Mouse (Mus musculus): ENCODE data around the gene Mcrip1. TPM values are rescaled to one million over a fixed set of nuclear protein-coding genes. Genes with fewer than 3 reads are reported as not detected.
"Not testable (repeated sequence)": the region's sequence is repeated elsewhere in the genome, so short reads cannot be mapped to it uniquely, and the experiment has no call there.

The Mcrip1 gene
- total RNA-seq, 2 experiments from 2014 or later = 5.6 to 23.5 TPM

- no peak for ATAC-seq (replicated peaks; ENCODE audit: low FRiP score, poor library complexity, severe bottlenecking)
These were observed 29.0 kb downstream of the Mcrip1 start for GRCm38 (mm10) chr11:120520498-120520897.

- ATAC-seq (replicated peaks; ENCODE audit: low FRiP score, poor library complexity, severe bottlenecking) = no peak
These were observed 29.8 kb downstream of the Mcrip1 start for GRCm38 (mm10) chr11:120519738-120520137.

GRCm38 (mm10) chr11:120518558-120518957, 31.0 kb downstream of the Mcrip1 start:
- no peak for ATAC-seq (replicated peaks; ENCODE audit: low FRiP score, poor library complexity, severe bottlenecking)

- no peak for ATAC-seq (replicated peaks; ENCODE audit: low FRiP score, poor library complexity, severe bottlenecking)
These were observed 31.5 kb downstream of the Mcrip1 start for GRCm38 (mm10) chr11:120518027-120518426.

- no peak for ATAC-seq (replicated peaks; ENCODE audit: low FRiP score, poor library complexity, severe bottlenecking)
These were observed 32.4 kb downstream of the Mcrip1 start for GRCm38 (mm10) chr11:120517147-120517546.

- ATAC-seq (replicated peaks; ENCODE audit: low FRiP score, poor library complexity, severe bottlenecking) = peak; percentile 83
These were observed 33.9 kb downstream of the Mcrip1 start for GRCm38 (mm10) chr11:120515611-120516010.

GRCm38 (mm10) chr11:120514262-120514661, 35.3 kb downstream of the Mcrip1 start:
- ATAC-seq (replicated peaks; ENCODE audit: low FRiP score, poor library complexity, severe bottlenecking) = not testable (repeated sequence)

GRCm38 (mm10) chr11:120512790-120513453, 36.6 kb downstream of the Mcrip1 start:
- ATAC-seq (replicated peaks; ENCODE audit: low FRiP score, poor library complexity, severe bottlenecking) = no peak

- peak; percentile 74 for ATAC-seq (replicated peaks; ENCODE audit: low FRiP score, poor library complexity, severe bottlenecking)
These were observed 39.0 kb downstream of the Mcrip1 start for GRCm38 (mm10) chr11:120510375-120511030.

- ATAC-seq (replicated peaks; ENCODE audit: low FRiP score, poor library complexity, severe bottlenecking) = 0 out of 2 replicates have a peak, but pooled peaks have one; percentile 37
These were observed 39.6 kb downstream of the Mcrip1 start for GRCm38 (mm10) chr11:120509940-120510339.

- ATAC-seq (replicated peaks; ENCODE audit: low FRiP score, poor library complexity, severe bottlenecking) = no peak
These were observed 41.1 kb downstream of the Mcrip1 start for GRCm38 (mm10) chr11:120508290-120508870.

- no peak for ATAC-seq (replicated peaks; ENCODE audit: low FRiP score, poor library complexity, severe bottlenecking)
These were observed 41.8 kb downstream of the Mcrip1 start for GRCm38 (mm10) chr11:120507611-120508289.

GRCm38 (mm10) chr11:120506899-120507298, 42.6 kb downstream of the Mcrip1 start:
- no peak for ATAC-seq (replicated peaks; ENCODE audit: low FRiP score, poor library complexity, severe bottlenecking)

GRCm38 (mm10) chr11:120505661-120506060, 43.9 kb downstream of the Mcrip1 start:
- ATAC-seq (replicated peaks; ENCODE audit: low FRiP score, poor library complexity, severe bottlenecking) = no peak

GRCm38 (mm10) chr11:120501701-120502100, 47.8 kb downstream of the Mcrip1 start:
- ATAC-seq (replicated peaks; ENCODE audit: low FRiP score, poor library complexity, severe bottlenecking) = no peak

- no peak for ATAC-seq (replicated peaks; ENCODE audit: low FRiP score, poor library complexity, severe bottlenecking)
These were observed 48.5 kb downstream of the Mcrip1 start for GRCm38 (mm10) chr11:120501018-120501417.

- ATAC-seq (replicated peaks; ENCODE audit: low FRiP score, poor library complexity, severe bottlenecking) = no peak
These were observed 49.2 kb downstream of the Mcrip1 start for GRCm38 (mm10) chr11:120500357-120500756.

GRCm38 (mm10) chr11:120499894-120500293, 49.6 kb downstream of the Mcrip1 start:
- no peak for ATAC-seq (replicated peaks; ENCODE audit: low FRiP score, poor library complexity, severe bottlenecking)

- no peak for ATAC-seq (replicated peaks; ENCODE audit: low FRiP score, poor library complexity, severe bottlenecking)
These were observed 50.6 kb downstream of the Mcrip1 start for GRCm38 (mm10) chr11:120498891-120499290.

- ATAC-seq (replicated peaks; ENCODE audit: low FRiP score, poor library complexity, severe bottlenecking) = no peak
These were observed 51.3 kb downstream of the Mcrip1 start for GRCm38 (mm10) chr11:120498226-120498625.
